Mouse (Mus musculus) C2C12 (cell line): ENCODE data around the gene Hyal1. TPM values are rescaled to one million over a fixed set of nuclear protein-coding genes. Genes with fewer than 3 reads are reported as not detected.

Source experiments
- H3K27me3 ChIP-seq: one replicate; pipeline ENCODE4 v1.6.1; 2011; ENCODE audit not compliant: control insufficient read depth, insufficient read depth, insufficient read length
- H3K36me3 ChIP-seq: one replicate; pipeline ENCODE4 v1.6.1; 2011; ENCODE audit not compliant: control insufficient read depth, insufficient read depth
- H3K4me3 ChIP-seq: one replicate; pipeline ENCODE4 v1.5.1; 2011; ENCODE audit warnings: mild to moderate bottlenecking, control low read depth; ENCODE audit not compliant: poor library complexity, insufficient read depth, severe bottlenecking
- H3K79me2 ChIP-seq: one replicate; pipeline ENCODE4 v1.6.1; 2011; ENCODE audit not compliant: control insufficient read depth, insufficient read depth
- H3K79me3 ChIP-seq: one replicate; pipeline ENCODE4 v1.6.1; 2011; ENCODE audit warnings: low read depth, control low read depth
- H3ac ChIP-seq: one replicate; pipeline ENCODE3; 2011; ENCODE audit warnings: low read depth; ENCODE audit not compliant: control insufficient read depth, insufficient read length
- CEBPB ChIP-seq: IDR thresholded peaks from one replicate; pipeline ENCODE4 v1.6.1; 2011; ENCODE audit warnings: low read depth, mild to moderate bottlenecking, control low read depth, moderate library complexity
- CTCF ChIP-seq: IDR thresholded peaks from one replicate; pipeline ENCODE4 v1.5.1; 2011; ENCODE audit not compliant: control insufficient read depth, insufficient read depth, insufficient read length
- FOSL1 ChIP-seq: IDR thresholded peaks from one replicate; pipeline ENCODE4 v1.8.0; 2011; ENCODE audit warnings: mild to moderate bottlenecking, low read length; ENCODE audit not compliant: poor library complexity, insufficient read depth, severe bottlenecking
- MAX ChIP-seq: IDR thresholded peaks from one replicate; pipeline ENCODE4 v1.6.1; 2011; ENCODE audit warnings: mild to moderate bottlenecking, control low read depth
- MYOD1 ChIP-seq: IDR thresholded peaks from one replicate; pipeline ENCODE4 v1.6.1; 2011; ENCODE audit warnings: low read depth; ENCODE audit not compliant: control insufficient read depth, insufficient read length
- MYOG ChIP-seq: IDR thresholded peaks from one replicate; pipeline ENCODE4 v1.6.1; 2011; ENCODE audit not compliant: control insufficient read depth, insufficient read length; ENCODE audit errors: extremely low read depth
- USF1 ChIP-seq: IDR thresholded peaks from one replicate; pipeline ENCODE4 v1.6.1; 2011; ENCODE audit warnings: low read depth, mild to moderate bottlenecking, control low read depth, moderate library complexity
- polyA plus RNA-seq: library from polyadenylated mRNA; unstranded; fragments of >200 nt; fragmentation: generic; extraction: Trizol; gene quantifications from one replicate; pipeline ENCODE4 v1.2.1, GENCODE M21; 2012; ENCODE audit warnings: missing spikeins

Hyal1 gene
- polyA plus RNA-seq, 1 experiment, result 1.2 TPM

- Histone ChIP-seq H3K79me3 (peaks cover 6% of the 10 kb centered on the region), H3K79me2 (peaks cover 15% of the 10 kb centered on the region), H3ac (no peak overlapping the region), H3K27me3 (no peaks in the 10 kb centered on the region), H3K4me3 (no peak overlapping the region), H3K36me3 (no peaks in the 10 kb centered on the region)
- TF ChIP-seq USF1 (no peak), MAX (no peak), FOSL1 (no peak), MYOD1 (no peak), CTCF (no peak), CEBPB (no peak), MYOG (no peak)
Measured at GRCm38 (mm10) chr9:107547957-107548356, 28.8 kb upstream of the Hyal1 start.

GRCm38 (mm10) chr9:107548820-107549219 lies 27.9 kb upstream of the Hyal1 start:
- Histone ChIP-seq H3K4me3 (no peak overlapping the region), H3K36me3 (no peaks in the 10 kb centered on the region), H3ac (no peak overlapping the region), H3K27me3 (no peaks in the 10 kb centered on the region), H3K79me2 (peaks cover 23% of the 10 kb centered on the region), H3K79me3 (peaks cover 11% of the 10 kb centered on the region)
- TF ChIP-seq USF1 (no peak), MYOD1 (no peak), MYOG (no peak), FOSL1 (no peak), CTCF (no peak), MAX (no peak), CEBPB (no peak)

- Histone ChIP-seq H3K79me3 (peaks cover 11% of the 10 kb centered on the region), H3ac (no peak overlapping the region), H3K27me3 (no peaks in the 10 kb centered on the region), H3K4me3 (no peak overlapping the region), H3K36me3 (no peaks in the 10 kb centered on the region), H3K79me2 (peaks cover 26% of the 10 kb centered on the region)
- no peak for TF ChIP-seq MYOD1
Measured at GRCm38 (mm10) chr9:107549297-107550074, 27.2 kb upstream of the Hyal1 start.

- peaks cover 36% of the 10 kb centered on the region for H3K79me2 ChIP-seq
- no peaks in the 10 kb centered on the region for H3K27me3 ChIP-seq
- no peak overlapping the region for H3ac ChIP-seq
- peaks cover 14% of the 10 kb centered on the region for H3K79me3 ChIP-seq
- peak overlapping the region; percentile 45 for H3K4me3 ChIP-seq
- TF ChIP-seq CEBPB, result no peak
- no peaks in the 10 kb centered on the region for H3K36me3 ChIP-seq
Measured at GRCm38 (mm10) chr9:107550491-107551116, 26.1 kb upstream of the Hyal1 start.

- H3K4me3 ChIP-seq, result peak within 1 kb of the TSS; percentile 45
- H3K79me3 ChIP-seq, result peaks cover 21% of the 10 kb centered on the region
- peaks cover under 1% of the 10 kb centered on the region for H3K36me3 ChIP-seq
- peak within 1 kb of the TSS; percentile 84 for H3ac ChIP-seq
- H3K27me3 ChIP-seq, result no peaks in the 10 kb centered on the region
- TF ChIP-seq CEBPB, result no peak
- TF ChIP-seq USF1, result peak; percentile 14
- TF ChIP-seq FOSL1, result no peak
- peaks cover 43% of the 10 kb centered on the region for H3K79me2 ChIP-seq
Measured at GRCm38 (mm10) chr9:107551117-107551889, 25.4 kb upstream of the Hyal1 start, which contains the start of gene Rassf1. Gene Rassf1 (plus strand): TSS chr9:107551555.

- Histone ChIP-seq H3K79me2 (peaks cover 49% of the 10 kb centered on the region), H3K79me3 (peaks cover 28% of the 10 kb centered on the region), H3ac (peak overlapping the region; percentile 84), H3K36me3 (peaks cover 7% of the 10 kb centered on the region), H3K27me3 (no peaks in the 10 kb centered on the region), H3K4me3 (peak overlapping the region; percentile 45)
- no peak for TF ChIP-seq MYOG
- no peak for TF ChIP-seq CTCF
- TF ChIP-seq FOSL1, result no peak
- TF ChIP-seq USF1, result no peak
- no peak for TF ChIP-seq MAX
- no peak for TF ChIP-seq MYOD1
- no peak for TF ChIP-seq CEBPB
Measured at GRCm38 (mm10) chr9:107551890-107552355, 24.8 kb upstream of the Hyal1 start.
